Mouse (Mus musculus) cerebellum, postnatal 14 days (tissue): Measurements from ENCODE around the gene Cap1.
A peak's percentile ranks its signal among the peaks of the same experiment; 100 is the strongest.

Experiments used
- DNase-seq, 2 experiments: peaks; one replicate each; pipeline ENCODE4 v3.0.0; 2021; ENCODE audit warnings: mixed read lengths in 2 of 2

The Cap1 gene

GRCm38 (mm10) chr4:122886579-122887254 is 861 bp upstream of the Cap1 start:
- DNase-seq: peak in 1 of 2 experiments; percentile 44

- DNase-seq: peak; percentile 26 to 31
Measured at GRCm38 (mm10) chr4:122884481-122885340, 1.1 kb downstream of the Cap1 start.

GRCm38 (mm10) chr4:122884051-122884450 is 1.8 kb downstream of the Cap1 start:
- no peak for DNase-seq

GRCm38 (mm10) chr4:122883294-122883693 is 2.6 kb downstream of the Cap1 start:
- no peak for DNase-seq

GRCm38 (mm10) chr4:122882544-122882943 is 3.3 kb downstream of the Cap1 start:
- no peak for DNase-seq

- no peak for DNase-seq
Measured at GRCm38 (mm10) chr4:122878333-122879070, 7.4 kb downstream of the Cap1 start.

GRCm38 (mm10) chr4:122873512-122873911 is 12.3 kb downstream of the Cap1 start:
- DNase-seq: no peak

GRCm38 (mm10) chr4:122873003-122873402 is 12.9 kb downstream of the Cap1 start:
- DNase-seq: no peak

- no peak for DNase-seq
Measured at GRCm38 (mm10) chr4:122871989-122872388, 13.9 kb downstream of the Cap1 start.

- DNase-seq: no peak
Measured at GRCm38 (mm10) chr4:122871269-122871668, 14.6 kb downstream of the Cap1 start.

- DNase-seq: no peak
Measured at GRCm38 (mm10) chr4:122870741-122871140, 15.1 kb downstream of the Cap1 start.

GRCm38 (mm10) chr4:122870027-122870426 is 15.8 kb downstream of the Cap1 start:
- peak; percentile 28 to 50 for DNase-seq

GRCm38 (mm10) chr4:122868041-122868440 is 17.8 kb downstream of the Cap1 start:
- DNase-seq: no peak

- no peak for DNase-seq
Measured at GRCm38 (mm10) chr4:122861836-122862235, 24.0 kb downstream of the Cap1 start.

GRCm38 (mm10) chr4:122859096-122859674 is 26.7 kb downstream of the Cap1 start:
- no peak for DNase-seq

GRCm38 (mm10) chr4:122857909-122858308 is 27.9 kb downstream of the Cap1 start:
- no peak for DNase-seq

- no peak for DNase-seq
Measured at GRCm38 (mm10) chr4:122854770-122855169, 31.1 kb downstream of the Cap1 start.

- no peak for DNase-seq
Measured at GRCm38 (mm10) chr4:122853691-122854090, 32.2 kb downstream of the Cap1 start.

GRCm38 (mm10) chr4:122851535-122851934 is 34.3 kb downstream of the Cap1 start:
- no peak for DNase-seq

GRCm38 (mm10) chr4:122848150-122848621 is 37.7 kb downstream of the Cap1 start:
- no peak for DNase-seq

GRCm38 (mm10) chr4:122838416-122838815 is 47.4 kb downstream of the Cap1 start:
- no peak for DNase-seq

GRCm38 (mm10) chr4:122837994-122838393 is 47.9 kb downstream of the Cap1 start:
- DNase-seq: no peak
